13 mouse cellular contexts compared by ENCODE assay signal in genomic region chr7:4630198-4630597, GRCm38 (mm10). TPM values are rescaled to one million over a fixed set of nuclear protein-coding genes. Genes with fewer than 3 reads are reported as not detected.
DNase-seq lines count a peak whose midpoint lies in the region; ATAC-seq and TF ChIP-seq lines count a peak whose summit lies in the region.
"Had no signal": no experiment of that assay in that cellular context is flagged by ENCODE, and none has a peak within 500 bp of the region (broad histone marks: within the 10 kb centered on the region; RNA-seq: fewer than 3 reads in every experiment).

No protein-coding gene starts in this region.

- peak overlapping the region; percentile 77; the same call in 1 of the 2 replicates for H3K27ac ChIP-seq in heart, embryonic 10.5 days
- no peak overlapping the region for H3K27ac ChIP-seq in kidney, postnatal 0 days
- H3K27ac ChIP-seq: embryonic facial prominence, embryonic 13.5 days; limb, embryonic 10.5 days; midbrain, embryonic 12.5 days had no signal

- peaks cover 69% of the 10 kb centered on the region for H3K36me3 ChIP-seq in heart, embryonic 10.5 days
- peaks cover 43% of the 10 kb centered on the region for H3K36me3 ChIP-seq in kidney, postnatal 0 days (ENCODE audit: insufficient read depth, low read length)

- H3K27me3 ChIP-seq in heart, embryonic 10.5 days (ENCODE audit: insufficient read depth, poor library complexity, severe bottlenecking) = no peaks in the 10 kb centered on the region
- no peaks in the 10 kb centered on the region for H3K27me3 ChIP-seq in kidney, postnatal 0 days (ENCODE audit: insufficient read depth, low read length)
- H3K27me3 ChIP-seq: embryonic facial prominence, embryonic 13.5 days; midbrain, embryonic 12.5 days had no signal

- no peaks in the 10 kb centered on the region for H3K9me3 ChIP-seq in heart, embryonic 10.5 days
- no peaks in the 10 kb centered on the region for H3K9me3 ChIP-seq in kidney, postnatal 0 days (replicated peaks; ENCODE audit: low read length)
- H3K9me3 ChIP-seq: embryonic facial prominence, embryonic 13.5 days; limb, embryonic 10.5 days; midbrain, embryonic 12.5 days had no signal

- peak; percentile 81 for ATAC-seq in common myeloid progenitor, adult 5-6 weeks (replicated peaks; ENCODE audit: low read depth, poor library complexity, severe bottlenecking)
- peak; percentile 14; the same call in 1 of the 2 replicates for ATAC-seq in kidney, postnatal 0 days (replicated peaks; ENCODE audit: low FRiP score, low read depth)
- peak; percentile 87 for ATAC-seq in megakaryocyte progenitor cell, adult 5-6 weeks (replicated peaks; ENCODE audit: poor library complexity)
- no peak for ATAC-seq in inflammation-experienced regulatory T-cells, adult 6 months
- ATAC-seq: hindbrain, embryonic 16.5 days had no signal

- H3K4me2 ChIP-seq in kidney, postnatal 0 days (ENCODE audit: low read length) = no peak overlapping the region
- H3K4me2 ChIP-seq: embryonic facial prominence, embryonic 13.5 days; midbrain, embryonic 12.5 days had no signal

- TF ChIP-seq CTCF in kidney, postnatal 0 days (IDR thresholded peaks at IDR 0.05; ENCODE audit: low read depth) = no peak

- WGBS in heart, embryonic 10.5 days = 29% methylated on average over 1 of the region's 1 CpGs
- WGBS in kidney, postnatal 0 days = 83% methylated on average over 1 of the region's 1 CpGs

- 0 out of 2 replicates have a peak, but pooled peaks cover 3% of the 10 kb centered on the region for H3K4me1 ChIP-seq in heart, embryonic 10.5 days
- no peaks in the 10 kb centered on the region for H3K4me1 ChIP-seq in kidney, postnatal 0 days (replicated peaks; ENCODE audit: insufficient read depth, low read length)
- H3K4me1 ChIP-seq: embryonic facial prominence, embryonic 13.5 days; limb, embryonic 10.5 days; midbrain, embryonic 12.5 days had no signal

- no peak overlapping the region for H3K9ac ChIP-seq in kidney, postnatal 0 days (ENCODE audit: low read depth, low read length)
- H3K9ac ChIP-seq: embryonic facial prominence, embryonic 13.5 days; midbrain, embryonic 12.5 days had no signal

- DNase-seq in heart, embryonic 10.5 days (ENCODE audit: low spot score) = peak; percentile 86
- no peak for DNase-seq in heart, postnatal 4 days
- DNase-seq in kidney, postnatal 0 days (ENCODE audit: low spot score) = no peak
- no peak for DNase-seq in gastrocnemius, adult 8-10 months (ENCODE audit: low spot score in 2 of 2)
- no peak for DNase-seq in urinary bladder, postnatal 14 days (ENCODE audit: low spot score)
- DNase-seq: gastrocnemius, postnatal 14 days had no signal

- H3K4me3 ChIP-seq in heart, embryonic 10.5 days = peak overlapping the region; percentile 15; the same call in 1 of the 2 replicates
- H3K4me3 ChIP-seq in kidney, postnatal 0 days (replicated peaks; ENCODE audit: low read depth, low read length) = no peak overlapping the region
- H3K4me3 ChIP-seq: embryonic facial prominence, embryonic 13.5 days; limb, embryonic 10.5 days; midbrain, embryonic 12.5 days had no signal

RNA-seq across cellular contexts. Expression of gene Tmem86b, which starts 1.0 kb away (rescaled TPM):
- 2.8 and 4.4 TPM in 2 replicates for polyA plus RNA-seq in heart, embryonic 10.5 days (2016; fragmentation: Nextera tagmentation; extraction: Ambion mirVana)
- total RNA-seq in heart, postnatal 4 days (2021) = 1 to 10 TPM; 6.6 to 8.5 TPM
- 8.6 and 18.7 TPM in 2 replicates for total RNA-seq in common myeloid progenitor, adult 5-6 weeks (2017)
- polyA plus RNA-seq in kidney, postnatal 0 days (2015; fragmentation: Nextera tagmentation; extraction: Ambion mirVana) = 0.56 and 0.80 TPM in 2 replicates
- 6.7 and 8.9 TPM in 2 replicates for total RNA-seq in megakaryocyte progenitor cell, adult 5-6 weeks (2015)
- total RNA-seq in megakaryocyte progenitor cell, adult 5-6 weeks (2017) = 15.2 and 22.4 TPM in 2 replicates
- 1 to 10 TPM; 1.4 to 2.3 (median 2.0) TPM for total RNA-seq in gastrocnemius, adult 8-10 months (2022)
- polyA plus RNA-seq in inflammation-experienced regulatory T-cells, adult 6 months (2017; shearing (Covaris generic)) = 1 to 10 TPM; 3.1 to 4.1 (median 4.0) TPM

RNA-seq across cellular contexts. Expression of gene Ptprh, which starts 26.4 kb away (rescaled TPM):
- polyA plus RNA-seq in heart, embryonic 10.5 days (2016; fragmentation: Nextera tagmentation; extraction: Ambion mirVana) = not detected in 2 replicates
- total RNA-seq in heart, postnatal 4 days (2021) = not detected
- not detected in 2 replicates for total RNA-seq in common myeloid progenitor, adult 5-6 weeks (2017)
- 0.13 and 0.31 TPM in 2 replicates for polyA plus RNA-seq in kidney, postnatal 0 days (2015; fragmentation: Nextera tagmentation; extraction: Ambion mirVana)
- total RNA-seq in megakaryocyte progenitor cell, adult 5-6 weeks (2015) = not detected in 2 replicates
- not detected in 2 replicates for total RNA-seq in megakaryocyte progenitor cell, adult 5-6 weeks (2017)
- total RNA-seq in gastrocnemius, adult 8-10 months (2022) = not detected
- not detected for polyA plus RNA-seq in inflammation-experienced regulatory T-cells, adult 6 months (2017; shearing (Covaris generic))
- total RNA-seq: gastrocnemius, postnatal 14 days had no signal
- polyA plus RNA-seq: embryonic facial prominence, embryonic 13.5 days; limb, embryonic 10.5 days had no signal

RNA-seq across cellular contexts. Expression of gene Ppp6r1, which starts 28.6 kb away (rescaled TPM):
- 8.7 and 16.0 TPM in 2 replicates for polyA plus RNA-seq in heart, embryonic 10.5 days (2016; fragmentation: Nextera tagmentation; extraction: Ambion mirVana)
- total RNA-seq in heart, postnatal 4 days (2021) = 10 to 100 TPM; 79.1 to 81.3 TPM
- 142 and 149 TPM in 2 replicates for total RNA-seq in common myeloid progenitor, adult 5-6 weeks (2017)
- polyA plus RNA-seq in kidney, postnatal 0 days (2015; fragmentation: Nextera tagmentation; extraction: Ambion mirVana) = 4.8 and 5.1 TPM in 2 replicates
- total RNA-seq in megakaryocyte progenitor cell, adult 5-6 weeks (2015) = 99.0 and 102 TPM in 2 replicates
- total RNA-seq in megakaryocyte progenitor cell, adult 5-6 weeks (2017) = 124 and 144 TPM in 2 replicates
- 10 to 100 TPM; 48.2 to 53.4 (median 49.4) TPM for total RNA-seq in gastrocnemius, adult 8-10 months (2022)
- polyA plus RNA-seq in inflammation-experienced regulatory T-cells, adult 6 months (2017; shearing (Covaris generic)) = 10 to 100 TPM in 1 of 3 experiments, 1 to 10 TPM in 2; 7.7 to 13.6 (median 9.7) TPM

RNA-seq across cellular contexts. Expression of gene Hspbp1, which starts 54.7 kb away (rescaled TPM):
- polyA plus RNA-seq in heart, embryonic 10.5 days (2016; fragmentation: Nextera tagmentation; extraction: Ambion mirVana) = 105 and 118 TPM in 2 replicates
- 10 to 100 TPM; 51.5 to 54.7 TPM for total RNA-seq in heart, postnatal 4 days (2021)
- 28.6 and 43.6 TPM in 2 replicates for total RNA-seq in common myeloid progenitor, adult 5-6 weeks (2017)
- polyA plus RNA-seq in kidney, postnatal 0 days (2015; fragmentation: Nextera tagmentation; extraction: Ambion mirVana) = 99.7 and 99.9 TPM in 2 replicates
- 48.1 and 52.5 TPM in 2 replicates for total RNA-seq in megakaryocyte progenitor cell, adult 5-6 weeks (2015)
- 20.2 and 26.2 TPM in 2 replicates for total RNA-seq in megakaryocyte progenitor cell, adult 5-6 weeks (2017)
- total RNA-seq in gastrocnemius, adult 8-10 months (2022) = 10 to 100 TPM; 23.4 to 28.8 (median 24.4) TPM
- 10 to 100 TPM; 41.5 to 52.0 (median 46.5) TPM for polyA plus RNA-seq in inflammation-experienced regulatory T-cells, adult 6 months (2017; shearing (Covaris generic))
